Mouse (Mus musculus) granulocyte monocyte progenitor cell, adult 5-6 weeks (primary cell): ENCODE data around the gene Mycn. TPM values are rescaled to one million over a fixed set of nuclear protein-coding genes. Genes with fewer than 3 reads are reported as not detected.

Source experiments
- ATAC-seq: replicated peaks from 2 replicates; pipeline ENCODE4 v1.8.0; 2016; ENCODE audit warnings: mild to moderate bottlenecking, moderate TSS enrichment, inconsistent platforms; ENCODE audit not compliant: poor library complexity, severe bottlenecking
- total RNA-seq, 2 experiments: library from RNA; stranded (forward) in 1 of 2; stranded (reverse) in 1 of 2; fragments of 200-712, 200-1000 nt in 1 of 2; fragments of >200 nt in 1 of 2; fragmentation: Nextera tagmentation in 1 of 2; gene quantifications; 2 replicates each; pipeline ENCODE4 v1.2.3; 2014 to 2017

The Mycn gene
- total RNA-seq (2014; fragmentation: Nextera tagmentation) (not detected in 2 replicates), total RNA-seq (2017) (0.26 TPM in 1 of 2 replicates, not detected in the other)

DNA sequence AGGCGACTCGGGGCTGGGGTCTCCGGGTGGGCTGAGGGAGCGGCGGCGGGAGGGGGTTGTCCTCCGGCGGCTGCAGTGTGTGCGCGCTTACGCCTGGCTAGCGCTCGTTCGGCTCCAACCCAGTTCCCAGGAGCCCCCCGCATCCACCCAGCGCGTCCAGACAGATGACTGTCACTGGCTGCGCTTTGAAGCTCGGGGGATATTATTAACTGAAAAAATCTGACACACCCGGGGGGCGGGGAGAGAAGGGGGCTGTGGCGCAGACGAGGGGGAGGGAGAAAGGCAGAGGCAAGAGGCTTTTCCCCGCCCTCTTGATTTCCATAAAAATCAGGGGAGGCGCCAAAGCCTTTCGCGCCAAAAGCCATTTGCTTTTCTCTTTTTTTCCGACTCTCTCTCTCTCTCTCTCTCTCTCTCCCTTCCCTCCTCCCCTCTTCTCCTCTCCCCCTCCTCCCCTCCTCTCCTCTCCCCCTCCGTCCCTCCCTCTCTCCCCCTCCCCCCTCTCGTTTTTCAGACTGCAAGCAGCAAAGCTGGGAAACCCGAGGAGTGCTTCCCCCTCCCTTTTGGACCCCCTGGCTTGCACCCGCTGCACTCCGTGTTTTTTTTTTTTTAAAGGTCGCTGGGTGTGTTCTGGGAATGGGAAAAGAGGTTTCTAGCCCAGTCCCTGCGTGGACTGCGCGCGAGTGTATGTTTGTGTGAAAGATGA is at the start of gene Mycn:
Gene Mycn (minus strand): TSS at position 254 of the 703 bp plus-strand sequence.
- peak; percentile 15 for ATAC-seq

- ATAC-seq: no peak
Observed at GRCm38 (mm10) chr12:12987376-12987775, 45.7 kb upstream of the Mycn start.

- no peak for ATAC-seq
Observed at GRCm38 (mm10) chr12:12986612-12987206, 45.0 kb upstream of the Mycn start.

GRCm38 (mm10) chr12:12983032-12983431 is 41.3 kb upstream of the Mycn start:
- no peak for ATAC-seq

- no peak for ATAC-seq
Observed at GRCm38 (mm10) chr12:12975397-12975796, 33.7 kb upstream of the Mycn start.

DNA sequence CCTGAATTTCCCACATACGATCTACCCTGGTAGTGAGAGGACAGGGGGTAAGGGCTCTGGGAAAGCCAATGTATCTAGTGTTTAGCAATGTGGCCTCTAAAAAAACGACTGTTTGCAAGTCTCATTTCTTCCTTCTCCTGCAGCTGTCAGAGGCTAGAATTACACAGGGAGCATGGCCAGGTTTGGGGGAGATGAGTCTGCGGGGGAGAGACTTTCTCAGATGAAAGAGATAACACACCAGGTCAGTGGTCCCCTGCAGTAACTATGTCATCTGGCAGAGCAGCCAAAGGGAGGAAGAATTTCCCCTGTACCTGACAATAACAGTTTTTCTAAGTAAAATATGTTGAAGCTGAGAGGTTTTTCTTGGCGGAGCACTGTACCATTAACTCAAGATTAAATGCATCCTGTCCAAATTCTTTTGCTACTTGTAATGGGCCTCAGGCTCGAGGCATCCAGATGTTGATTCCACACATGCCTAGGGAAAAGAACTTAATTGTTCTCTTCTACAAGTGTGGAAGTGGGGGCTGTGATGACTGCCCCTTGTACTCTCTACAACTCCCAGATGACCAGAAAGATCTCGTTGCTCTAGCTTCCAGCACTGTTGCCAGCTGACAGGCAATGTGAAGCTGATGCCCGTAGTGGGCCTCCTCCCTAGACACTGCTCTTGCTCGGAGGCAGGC is 31.2 kb upstream of the Mycn start:
- no peak for ATAC-seq

DNA sequence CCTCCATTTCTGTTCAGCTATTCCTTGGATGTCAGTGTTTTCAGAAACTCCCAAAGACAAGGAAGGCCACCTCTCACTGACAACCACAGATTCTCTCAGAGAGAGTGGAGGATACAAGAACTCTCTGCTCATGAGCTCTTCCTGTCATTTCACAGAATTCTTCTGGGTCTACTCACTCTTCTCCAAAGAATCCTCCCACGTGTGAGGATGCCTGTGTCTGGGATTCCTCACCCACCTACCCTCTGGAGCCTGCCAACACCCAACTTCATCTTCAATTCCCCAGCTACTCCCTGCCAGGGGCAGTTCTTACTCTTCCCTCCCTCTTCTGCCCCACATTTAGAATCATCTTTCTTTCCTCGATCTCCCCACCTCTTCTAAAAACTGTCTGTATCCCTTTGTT is 26.2 kb upstream of the Mycn start:
- ATAC-seq: no peak

GRCm38 (mm10) chr12:12964856-12965255 is 23.1 kb upstream of the Mycn start:
- ATAC-seq: no peak

- ATAC-seq: no peak
Observed at GRCm38 (mm10) chr12:12947606-12948005, 5.9 kb upstream of the Mycn start.

- no peak for ATAC-seq
Observed at GRCm38 (mm10) chr12:12943288-12943687, 1.6 kb upstream of the Mycn start.

DNA sequence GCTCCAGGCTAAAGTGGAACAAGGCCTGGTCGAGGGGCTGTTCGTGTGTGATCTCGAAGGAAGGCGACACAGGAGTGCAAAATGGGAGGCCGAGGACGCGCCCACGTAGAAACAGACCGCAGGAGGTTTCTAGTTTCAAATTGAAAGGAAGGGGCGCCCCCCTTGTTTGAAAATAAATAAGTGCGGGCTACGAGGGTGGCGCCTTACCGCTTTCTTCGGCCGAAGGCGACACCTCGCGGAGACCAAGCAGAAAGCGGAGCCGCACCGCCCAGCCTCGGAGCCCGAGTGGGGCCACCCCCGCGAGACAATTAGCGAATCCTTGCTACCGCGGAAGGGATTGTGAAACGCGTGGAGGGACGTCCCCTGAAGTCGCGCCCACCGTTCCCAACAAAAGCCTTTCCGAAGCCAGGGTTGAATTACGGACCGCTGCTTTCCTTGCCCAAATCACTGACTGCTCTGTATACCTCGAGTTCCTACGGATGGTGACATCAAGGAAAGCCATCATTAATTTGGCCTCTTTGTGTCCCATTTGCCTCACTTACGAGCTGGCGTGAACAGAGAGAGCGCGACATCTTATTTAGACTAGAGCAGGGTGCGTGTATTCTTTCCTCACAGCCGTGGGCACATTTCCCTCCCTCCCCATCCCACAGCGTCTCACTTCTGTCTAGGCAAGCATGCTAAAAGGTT is 793 bp upstream of the Mycn start:
- ATAC-seq: peak; percentile 62

GRCm38 (mm10) chr12:12941129-12941504 is 597 bp downstream of the Mycn start:
- no peak for ATAC-seq

DNA sequence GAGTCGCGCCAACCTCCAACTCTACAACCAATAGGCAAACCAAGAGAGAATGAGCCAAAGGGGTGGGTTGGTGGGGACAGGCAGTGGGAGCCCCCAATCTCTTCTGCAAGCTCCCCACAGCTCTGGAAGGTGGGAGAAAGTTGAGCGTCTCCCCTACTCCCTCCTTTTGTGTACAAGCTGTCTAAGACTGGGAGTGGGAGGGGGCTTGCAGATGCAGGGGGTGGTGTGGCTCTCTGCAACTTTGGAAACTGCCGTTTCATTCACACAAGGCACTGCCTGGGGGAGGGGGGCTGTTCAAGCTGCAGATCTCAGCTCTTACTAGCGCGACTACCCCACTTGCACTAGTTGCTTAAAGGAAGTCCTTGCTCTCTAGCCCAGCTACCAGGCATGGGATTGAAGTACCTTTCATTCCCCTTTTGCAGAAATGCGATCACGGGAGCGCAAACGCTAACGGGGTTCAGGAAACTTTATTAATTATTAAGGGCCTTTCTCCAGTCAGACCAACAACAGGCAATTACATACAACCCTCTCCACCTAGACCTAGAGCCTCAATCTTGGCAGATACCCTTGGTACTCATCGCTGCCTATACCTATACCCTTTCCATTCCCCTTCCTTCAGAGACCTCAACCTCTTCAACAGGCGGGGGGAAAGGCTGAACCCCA is 1.1 kb downstream of the Mycn start:
- no peak for ATAC-seq

GRCm38 (mm10) chr12:12939581-12940465 is 1.9 kb downstream of the Mycn start:
- ATAC-seq: no peak

DNA sequence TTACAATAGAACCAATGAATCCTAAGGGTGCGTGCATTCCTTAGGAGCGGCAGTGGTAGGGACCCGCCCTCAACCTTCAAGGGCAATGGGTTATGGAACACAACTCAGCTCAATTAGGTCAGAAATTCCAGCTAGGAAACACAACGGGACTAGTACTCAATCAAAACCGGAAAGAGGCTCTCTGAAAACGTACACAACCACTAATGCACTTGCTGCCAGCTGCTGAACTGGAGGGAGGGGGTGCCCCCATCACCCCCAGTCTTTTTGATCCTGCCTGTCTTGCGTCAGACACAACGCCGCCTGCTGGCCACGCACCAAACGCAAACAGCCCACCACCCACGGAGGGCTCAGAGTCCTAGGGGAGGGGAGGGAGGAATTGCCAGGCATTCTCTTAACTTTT is 2.9 kb downstream of the Mycn start:
- ATAC-seq: peak; percentile 18

DNA sequence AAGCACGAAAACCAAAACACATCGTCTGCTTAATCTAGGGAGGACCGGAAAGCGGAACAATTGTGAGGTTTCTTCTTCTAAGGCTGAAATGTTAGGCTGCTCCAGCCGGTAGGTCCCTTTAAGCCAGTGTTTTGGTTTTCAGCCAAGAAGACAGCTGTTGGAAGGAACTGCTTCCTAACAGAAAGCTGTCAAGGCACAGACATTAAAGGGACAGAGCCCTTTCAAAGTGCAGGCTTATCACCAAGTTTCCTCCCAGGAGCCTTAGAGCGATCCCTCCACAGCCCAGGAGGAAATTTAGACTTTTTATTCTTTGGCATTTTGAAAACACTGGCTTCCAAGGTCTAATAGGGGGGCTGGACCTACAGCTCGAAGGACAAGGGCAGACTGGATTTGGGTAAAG is 3.4 kb downstream of the Mycn start:
- peak; percentile 8; the same call in 1 of the 2 replicates for ATAC-seq

- no peak for ATAC-seq
Observed at GRCm38 (mm10) chr12:12937746-12938145, 4.0 kb downstream of the Mycn start.

DNA sequence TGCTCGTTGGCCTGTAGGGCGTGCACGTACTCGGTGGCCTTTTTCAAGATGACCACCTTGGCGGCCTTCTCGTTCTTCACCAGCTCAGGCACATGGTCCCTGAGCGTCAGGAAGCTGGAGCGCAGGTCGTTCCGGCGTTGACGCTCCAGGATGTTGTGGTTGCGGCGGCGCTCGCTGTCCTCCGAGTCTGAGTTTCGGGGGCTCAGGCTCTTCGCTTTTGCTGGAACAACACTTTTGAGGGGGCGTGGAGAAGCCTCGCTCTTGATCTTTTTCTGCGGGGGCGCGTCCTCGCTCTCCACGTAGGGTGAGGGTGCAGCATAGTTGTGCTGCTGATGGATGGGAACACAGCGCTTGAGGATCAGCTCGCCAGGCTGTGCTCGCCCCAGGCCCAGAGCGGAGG is 4.6 kb downstream of the Mycn start:
- ATAC-seq: peak; percentile 26

DNA sequence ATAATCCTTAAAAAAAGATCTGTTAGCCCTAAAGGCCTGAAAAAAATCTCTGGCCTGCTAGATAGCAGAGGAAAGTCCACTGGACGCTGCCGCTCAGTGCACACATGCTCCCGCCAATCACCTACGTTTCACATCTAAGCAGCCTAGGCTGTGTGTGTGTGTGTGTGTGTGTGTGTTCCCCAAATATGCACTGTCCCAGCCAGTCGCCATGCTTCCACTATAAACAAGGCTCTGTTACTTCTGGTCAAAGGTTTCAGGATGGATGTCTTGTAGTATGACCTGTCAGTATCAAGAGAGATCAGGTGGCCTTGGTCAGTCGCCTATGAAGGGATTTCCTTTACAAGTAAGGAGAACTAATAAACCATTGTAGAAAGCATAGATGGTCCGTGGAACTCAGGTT is 9.5 kb downstream of the Mycn start:
- ATAC-seq: no peak
